Mouse (Mus musculus) ES-E14 (cell line): Measurements from ENCODE around the gene Vcpkmt.

Source experiments
- CHD2 ChIP-seq: IDR thresholded peaks from 2 replicates; pipeline ENCODE4 v1.6.1; 2014; ENCODE audit warnings: mild to moderate bottlenecking, low read depth, low read length, inconsistent platforms
- ZC3H11A ChIP-seq: IDR thresholded peaks from 2 replicates; pipeline ENCODE4 v1.6.1; 2012; ENCODE audit warnings: low read depth, mild to moderate bottlenecking, inconsistent platforms, low read length, borderline replicate concordance

DNA sequence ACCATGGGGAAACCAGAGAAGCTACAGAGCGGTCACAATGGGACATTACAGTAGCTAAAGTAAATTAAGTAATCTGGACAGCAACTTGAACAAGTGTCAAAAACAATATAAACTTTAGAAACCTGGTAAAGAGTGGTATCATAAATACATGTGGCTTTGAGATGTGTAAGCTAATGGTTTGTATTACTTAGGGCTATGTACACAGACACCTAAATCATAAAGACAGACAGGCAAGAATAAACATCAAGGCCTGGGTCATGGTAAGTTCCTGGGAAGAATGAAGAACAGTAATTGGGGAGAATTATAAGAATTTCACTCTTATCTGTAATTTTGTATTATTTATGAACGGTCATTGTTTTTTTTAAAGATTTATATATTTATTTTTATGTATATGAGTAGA is 21.5 kb upstream of the Vcpkmt start:
- TF ChIP-seq CHD2 (no peak), ZC3H11A (no peak)
